Mouse (Mus musculus) fibroblast of lung, adult 2 months (primary cell): ENCODE measurements around the gene Ppl.
A peak's percentile ranks its signal among the peaks of the same experiment; 100 is the strongest.

ENCODE experiments used
- DNase-seq: peaks from one replicate; pipeline ENCODE4 v3.0.0-alpha.2; 2011; ENCODE audit warnings: low read depth

The Ppl gene

GRCm38 (mm10) chr16:5132401-5132801 lies at the start of gene Ppl:
Gene Ppl (minus strand): TSS chr16:5132421.
- no peak for DNase-seq

GRCm38 (mm10) chr16:5172636-5173035 lies 40.4 kb upstream of the Ppl start:
- no peak for DNase-seq

DNA sequence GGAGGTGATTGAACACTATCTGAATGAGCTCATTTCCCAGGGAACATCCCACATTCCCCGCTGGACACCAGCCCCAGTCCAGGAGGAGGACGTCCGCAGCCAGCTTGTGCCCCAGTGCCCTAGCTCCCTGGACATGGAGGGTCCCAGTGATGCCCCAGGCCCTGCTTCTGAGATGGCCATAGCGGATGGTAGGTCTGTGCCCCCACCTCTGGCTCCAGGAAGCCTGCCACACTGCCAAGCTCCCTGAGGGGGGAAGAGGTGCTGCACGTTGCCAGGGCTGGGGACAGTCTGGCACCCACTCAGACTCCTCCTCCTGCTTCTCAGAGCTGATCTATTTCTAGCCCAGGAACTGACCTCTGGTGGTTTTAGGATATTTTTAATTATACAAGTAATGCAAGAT lies 36.6 kb upstream of the Ppl start:
- no peak for DNase-seq

DNA sequence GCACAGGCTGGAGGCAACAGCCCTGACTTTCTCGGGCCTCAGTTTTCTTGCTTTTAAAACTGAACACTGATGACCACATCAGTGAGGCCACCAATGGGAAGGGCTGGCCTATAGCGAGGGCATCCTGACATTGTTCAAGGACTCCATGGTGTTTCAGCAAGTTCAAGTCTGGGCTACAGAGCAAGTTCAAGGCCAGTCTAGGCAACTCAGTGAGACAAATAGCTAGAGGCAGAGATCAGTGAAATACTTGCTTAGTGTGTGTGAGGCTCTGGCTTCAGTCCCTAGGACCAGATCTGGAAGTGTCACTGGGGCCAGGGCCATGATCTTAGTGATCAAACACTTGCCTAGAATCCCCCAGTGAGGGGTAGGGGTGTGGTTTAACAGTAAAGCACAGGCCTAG lies 35.8 kb upstream of the Ppl start:
- DNase-seq = no peak

- DNase-seq = no peak
Observed at GRCm38 (mm10) chr16:5164327-5164726, 32.1 kb upstream of the Ppl start.

- DNase-seq = no peak
Observed at GRCm38 (mm10) chr16:5159248-5159647, 27.0 kb upstream of the Ppl start.

GRCm38 (mm10) chr16:5157113-5157512 lies 24.9 kb upstream of the Ppl start:
- DNase-seq = no peak

GRCm38 (mm10) chr16:5156495-5156894 lies 24.3 kb upstream of the Ppl start:
- no peak for DNase-seq

DNA sequence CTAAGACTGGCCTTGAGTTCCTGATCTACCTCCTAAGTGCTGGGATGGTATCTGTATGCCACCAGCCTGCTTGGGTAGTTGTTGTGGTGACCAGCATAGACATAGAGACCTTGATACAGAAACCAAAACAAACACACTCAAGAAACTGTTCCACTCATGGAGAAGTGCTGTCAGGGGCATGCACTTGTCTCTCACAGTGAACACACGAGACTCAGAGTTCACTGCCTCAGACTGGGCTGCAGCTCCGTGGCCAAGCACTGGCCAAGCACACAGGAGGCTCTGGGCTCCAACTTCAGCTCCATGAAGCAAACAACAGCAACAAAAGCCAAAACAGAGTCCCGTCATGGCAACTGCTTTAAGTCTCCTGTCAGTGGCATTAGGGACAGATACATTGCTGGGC lies 22.8 kb upstream of the Ppl start:
- no peak for DNase-seq

- no peak for DNase-seq
Observed at GRCm38 (mm10) chr16:5153299-5154026, 21.2 kb upstream of the Ppl start.

DNA sequence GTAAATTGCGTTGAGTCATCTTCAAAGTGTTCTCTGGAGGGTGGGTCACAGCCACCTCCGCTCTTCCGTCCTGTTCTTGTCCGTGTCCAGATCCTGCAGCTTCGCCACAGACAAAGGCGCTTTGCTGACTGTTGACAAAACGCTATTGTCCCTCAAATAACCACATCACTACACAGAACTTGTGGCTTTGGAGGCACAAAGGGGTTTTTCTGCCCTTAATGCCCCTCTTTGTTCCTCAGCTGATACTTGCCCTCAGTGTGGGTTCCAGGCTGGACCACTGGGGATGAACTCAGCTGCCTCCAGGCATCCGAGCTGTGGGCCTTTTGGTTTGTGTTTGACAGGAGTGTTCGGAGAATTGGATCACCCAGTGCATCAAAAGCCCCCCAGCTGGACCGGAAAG lies 18.3 kb upstream of the Ppl start:
- no peak for DNase-seq

DNA sequence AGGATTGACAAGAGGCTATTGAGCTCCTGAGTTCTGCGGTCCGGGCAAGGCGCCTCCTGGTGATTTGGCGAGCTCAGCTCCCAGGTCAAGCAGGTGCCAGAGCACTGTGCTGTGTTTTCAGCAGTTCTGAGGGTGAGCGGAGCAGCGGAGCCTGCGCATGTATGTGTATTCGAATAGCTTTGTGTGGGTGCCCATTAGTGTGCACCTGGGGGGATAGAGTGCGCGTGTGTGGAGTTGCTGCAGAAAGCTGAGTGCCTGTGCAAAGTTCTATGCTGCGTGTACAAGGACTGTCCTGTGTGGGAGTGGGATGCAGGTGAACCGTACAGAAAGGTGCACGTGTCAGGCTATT lies 14.8 kb upstream of the Ppl start, which contains the start of gene Sec14l5:
TSS of gene Sec14l5 (plus strand) at position 73 of the 349 bp plus-strand sequence.
- no peak for DNase-seq

DNA sequence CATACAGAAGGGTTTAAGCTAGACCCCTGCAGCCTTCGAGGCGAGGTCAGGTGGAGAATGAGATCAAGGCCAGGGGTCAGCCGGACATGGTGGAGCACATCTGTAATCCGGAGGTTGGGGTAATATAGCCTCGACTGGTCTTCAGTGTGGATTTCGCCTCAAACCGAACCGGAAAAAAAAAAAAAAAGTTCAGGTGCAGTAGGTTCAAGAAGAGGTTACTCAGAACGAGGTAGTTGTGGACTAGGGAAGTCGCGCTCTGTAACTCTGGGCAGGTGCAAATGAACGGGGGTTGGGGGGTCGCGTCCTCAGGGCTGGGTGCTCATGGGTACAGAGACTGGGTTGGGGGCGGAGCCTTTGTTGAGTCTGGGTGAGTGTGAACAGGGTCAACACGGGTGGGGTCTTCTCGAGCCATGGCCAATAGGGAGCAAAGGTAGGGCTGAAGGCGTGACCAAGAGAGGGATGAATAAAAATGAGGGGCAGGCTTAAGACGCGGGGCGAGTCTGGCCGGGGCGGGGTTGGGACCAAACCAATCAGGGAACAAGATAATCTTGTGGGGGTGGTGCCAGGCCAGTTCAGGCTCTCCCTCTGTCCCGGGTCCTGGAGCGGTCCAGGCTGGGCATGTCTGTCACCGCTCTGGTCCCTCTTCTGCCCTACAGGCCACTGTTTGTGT lies 14.3 kb upstream of the Ppl start:
- no peak for DNase-seq

GRCm38 (mm10) chr16:5145570-5145969 lies 13.3 kb upstream of the Ppl start:
- peak; percentile 45 for DNase-seq

DNA sequence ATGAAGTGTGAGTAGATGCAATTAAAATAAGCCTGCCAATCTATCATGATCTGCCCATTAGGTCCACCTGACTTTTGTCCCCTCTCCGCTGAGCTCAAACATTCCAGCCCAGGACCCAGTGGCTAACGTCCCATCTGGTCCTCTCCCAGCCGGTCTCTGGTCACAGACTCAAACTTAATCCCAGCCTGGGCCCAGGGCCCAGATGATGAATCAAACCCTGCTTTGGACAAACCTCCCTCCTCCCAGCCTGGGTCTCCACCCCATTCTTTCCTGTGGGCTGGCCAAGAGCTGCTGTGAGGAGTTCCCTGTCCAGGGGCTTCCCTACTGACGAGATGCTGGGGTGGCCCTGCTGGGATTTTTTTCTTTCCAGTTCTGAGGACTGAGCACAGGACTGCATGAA lies 7.5 kb upstream of the Ppl start:
- peak; percentile 57 for DNase-seq

DNA sequence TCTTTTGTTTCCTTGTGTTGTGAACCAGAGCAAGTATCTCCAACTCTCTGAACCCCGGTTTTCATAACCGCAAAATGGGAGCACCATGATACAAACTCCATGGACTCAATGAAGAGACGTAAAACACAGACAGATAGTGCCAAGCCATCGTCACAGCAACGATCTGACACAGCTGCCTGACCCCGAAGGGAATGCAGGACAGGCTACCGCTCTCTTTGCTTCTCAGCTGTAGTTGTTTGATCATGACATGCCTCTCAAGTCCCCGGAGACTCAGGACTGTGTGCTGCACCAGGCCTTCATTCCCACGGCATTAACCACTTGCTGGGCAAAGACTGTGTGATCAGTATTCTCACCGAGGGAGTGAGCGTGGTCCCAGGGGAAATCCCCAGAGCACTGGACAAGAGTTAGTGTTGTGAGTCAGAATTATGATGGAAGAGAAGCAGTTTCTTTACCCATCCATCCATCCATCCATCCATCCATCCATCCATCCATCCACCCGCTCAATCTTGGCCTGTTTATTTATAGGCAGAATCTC lies 4.9 kb upstream of the Ppl start:
- DNase-seq = no peak

DNA sequence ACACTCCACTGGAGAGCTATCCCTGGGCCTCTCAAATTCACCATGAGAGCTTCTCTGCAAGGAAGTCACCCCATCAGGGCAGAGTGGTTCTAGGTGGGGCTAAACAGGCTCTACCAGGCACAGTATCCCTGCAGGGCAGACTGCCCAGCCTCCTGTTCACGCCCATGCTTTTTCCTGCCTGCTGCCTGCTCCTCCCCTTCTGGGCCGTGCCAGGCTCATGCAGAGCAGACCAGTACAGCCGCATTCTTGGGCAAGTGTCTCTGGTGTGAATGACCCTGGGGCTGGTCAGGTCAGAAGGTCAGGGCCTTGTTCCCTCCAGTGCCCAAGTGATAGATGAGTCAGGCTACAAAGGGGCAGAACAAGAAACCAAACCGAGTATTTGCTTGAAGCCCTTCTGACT lies 4.3 kb upstream of the Ppl start:
- DNase-seq = peak; percentile 70

- DNase-seq = peak; percentile 54
Observed at GRCm38 (mm10) chr16:5135551-5136261, 3.5 kb upstream of the Ppl start.

DNA sequence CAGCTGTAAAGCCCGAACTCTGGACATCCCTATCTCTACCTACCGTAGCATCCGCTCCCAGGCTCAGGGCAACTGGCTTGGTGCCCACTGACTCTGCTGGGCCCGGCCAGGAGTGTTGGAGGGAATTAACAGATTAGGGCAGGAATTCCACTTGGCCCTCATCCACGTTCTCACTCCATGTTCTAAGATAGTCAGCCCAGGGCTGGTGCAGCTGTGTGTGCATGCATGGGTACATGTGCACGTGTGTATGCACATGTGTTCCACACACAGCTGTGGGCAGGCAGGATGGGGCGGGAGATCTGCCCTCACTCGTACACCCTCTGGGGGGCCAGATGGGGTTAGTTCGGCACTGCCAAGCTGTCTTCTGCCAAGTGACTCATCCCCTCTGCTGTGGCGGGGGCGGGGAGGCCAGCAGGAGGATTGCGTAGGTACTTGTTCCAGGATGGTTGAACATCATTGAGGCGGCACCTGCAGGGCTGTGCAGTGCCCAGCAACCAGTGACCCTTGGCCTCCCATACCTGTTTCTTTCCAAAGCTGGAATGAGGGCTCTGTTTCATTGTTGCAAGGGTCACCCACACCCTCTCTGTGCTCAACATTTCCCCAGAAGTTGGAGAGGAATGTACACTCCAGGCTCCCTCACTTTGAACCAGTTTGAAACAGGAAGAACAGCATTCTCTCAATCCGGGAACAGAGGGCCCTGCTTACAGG lies 2.6 kb upstream of the Ppl start:
- peak; percentile 49 for DNase-seq

DNA sequence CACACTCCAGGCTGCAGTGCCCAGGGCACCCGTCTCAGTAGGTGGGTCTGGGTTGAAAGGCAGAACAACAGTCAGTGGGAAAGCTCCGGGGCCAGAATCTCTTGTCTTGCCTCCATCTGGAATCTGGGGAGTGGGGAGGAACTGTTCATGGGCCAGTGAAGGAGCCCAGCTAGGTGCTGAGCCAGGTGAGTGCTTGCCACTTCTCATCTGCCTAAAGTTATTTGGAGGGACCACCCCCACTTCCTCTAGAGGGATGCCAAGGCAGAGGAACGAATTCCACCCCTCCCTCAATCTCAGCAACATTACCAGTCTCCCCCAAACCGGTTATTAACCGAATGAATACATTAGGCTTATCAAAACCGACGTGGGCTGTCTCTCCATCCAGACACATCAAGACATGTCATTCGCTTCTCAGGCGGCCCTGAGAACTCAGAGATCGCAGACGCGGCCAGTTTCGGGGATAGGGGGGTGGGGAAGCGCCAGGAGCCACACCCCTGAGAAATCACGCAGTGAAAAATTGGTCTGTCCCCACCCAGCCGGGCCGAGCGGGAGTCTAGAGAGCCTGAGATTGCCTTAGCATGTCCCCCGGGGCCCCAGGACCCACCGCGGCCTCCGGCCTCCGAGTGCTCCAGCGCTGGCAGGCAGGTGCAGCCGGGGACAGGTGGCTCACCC lies 834 bp downstream of the Ppl start:
- DNase-seq = no peak

DNA sequence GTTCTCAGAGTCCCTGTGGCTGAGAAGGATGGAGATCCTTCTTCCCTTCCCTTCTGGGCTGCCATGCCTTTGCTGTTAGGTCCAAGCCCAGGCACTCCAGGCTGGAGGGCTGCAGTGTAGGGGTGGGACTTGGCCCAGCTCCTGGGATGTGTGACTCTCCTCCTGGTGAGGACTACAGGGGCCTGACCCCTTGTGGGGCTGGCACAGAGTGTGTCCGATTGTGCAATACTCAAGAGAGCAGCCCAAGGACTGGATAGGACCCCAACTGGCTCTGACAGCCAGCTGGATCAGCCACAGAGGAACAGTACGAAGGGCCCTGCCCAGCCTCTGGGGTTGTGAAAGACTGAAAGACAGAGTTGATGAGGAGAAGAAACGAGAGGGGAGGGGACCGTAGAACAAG lies 1.5 kb downstream of the Ppl start:
- peak; percentile 60 for DNase-seq

DNA sequence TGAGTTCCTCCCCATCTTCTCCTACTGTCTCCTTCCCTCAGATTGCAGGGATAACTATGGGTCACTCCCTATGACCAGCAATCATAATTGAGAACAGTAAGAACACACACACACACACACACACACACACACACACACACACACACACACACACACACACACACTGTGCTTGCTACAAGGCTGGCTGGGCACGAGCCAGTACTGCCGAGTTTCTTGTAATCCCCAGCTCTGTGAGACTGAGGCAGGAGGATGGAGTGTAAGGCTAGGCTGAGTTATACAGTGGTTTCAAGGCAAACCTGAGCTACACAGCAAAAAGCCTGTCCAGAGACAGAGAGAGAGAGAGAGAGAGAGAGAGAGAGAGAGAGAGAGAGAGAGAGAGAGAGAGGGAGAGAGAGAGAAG lies 2.0 kb downstream of the Ppl start:
- no peak for DNase-seq
